Mouse (Mus musculus): ENCODE results near the gene Eef1akmt3.

GRCm38 (mm10) chr10:127018422-127018821, 22.9 kb downstream of the Eef1akmt3 start:
- no peak for TF ChIP-seq GATA1 (IDR thresholded peaks at IDR 0.05; ENCODE audit: low read length)
- TF ChIP-seq TAL1 (IDR thresholded peaks at IDR 0.05; ENCODE audit: low read length): no peak
